Mouse (Mus musculus) neural tube, embryonic 14.5 days (tissue): Measurements from ENCODE around the gene Pfdn5. TPM values are rescaled to one million over a fixed set of nuclear protein-coding genes. Genes with fewer than 3 reads are reported as not detected.

ENCODE experiments used
- ATAC-seq: fragments of 200-750 bp; cut with Nextera tagmentation; 2 replicates; pipeline ENCODE4 v1.8.0; 2017; ENCODE audit warnings: low read depth, mild to moderate bottlenecking, moderate TSS enrichment, moderate library complexity
- H3K27ac ChIP-seq: fragments of 300-500 bp; sonication (generic); 2 replicates; pipeline ENCODE4 v1.5.1; 2014; ENCODE audit warnings: low read depth, mild to moderate bottlenecking, control low read depth, low read length, moderate library complexity, mixed read lengths
- H3K27me3 ChIP-seq: fragments of 300-500 bp; sonication (generic); 2 replicates; pipeline ENCODE4 v1.6.1; 2014; ENCODE audit warnings: low read length; ENCODE audit not compliant: control insufficient read depth, insufficient read depth
- H3K36me3 ChIP-seq: fragments of 300-500 bp; sonication (generic); 2 replicates; pipeline ENCODE4 v1.6.1; 2014; ENCODE audit warnings: low read length, mixed read lengths; ENCODE audit not compliant: control insufficient read depth, insufficient read depth
- H3K4me1 ChIP-seq: fragments of 300-500 bp; sonication (generic); 2 replicates; pipeline ENCODE4 v1.6.1; 2014; ENCODE audit warnings: low read length; ENCODE audit not compliant: control insufficient read depth, insufficient read depth
- H3K4me2 ChIP-seq: fragments of 300-500 bp; sonication (generic); 2 replicates; pipeline ENCODE4 v1.6.1; 2014; ENCODE audit warnings: mild to moderate bottlenecking, low read depth, low read length, control low read depth
- H3K4me3 ChIP-seq: fragments of 300-500 bp; sonication (generic); 2 replicates; pipeline ENCODE4 v1.5.1; 2014; ENCODE audit warnings: low read depth, low read length, control low read depth, mixed read lengths
- H3K9ac ChIP-seq: fragments of 300-500 bp; sonication (generic); replicated peaks from 2 replicates; pipeline ENCODE4 v1.6.1; 2014; ENCODE audit warnings: low read depth, mild to moderate bottlenecking, control low read depth, low read length, mixed read lengths
- H3K9me3 ChIP-seq: fragments of 300-500 bp; sonication (generic); 2 replicates; pipeline ENCODE4 v1.6.1; 2016; ENCODE audit warnings: low read length; ENCODE audit not compliant: control insufficient read depth
- WGBS: fragments of 180-500 bp; shearing (Covaris S2); extraction: QIAGEN DNeasy Blood & Tissue Kit; methylation state at CpG from one replicate; pipeline ENCODE4 v1.1.7; 2014; 5-methylcytosine and 5-hydroxymethylcytosine counted together
- polyA plus RNA-seq: library from polyadenylated mRNA; unstranded; fragments of >200 nt; fragmentation: Nextera tagmentation; extraction: Ambion mirVana; gene quantifications from 2 replicates; pipeline ENCODE4 v1.2.1, GENCODE M21; 2014

Gene Pfdn5
- polyA plus RNA-seq, 1 experiment from 2014 or later: 560 TPM

- H3K4me2 ChIP-seq: no peak overlapping the region
- WGBS: 83% methylated on average over 4 of the region's 4 CpGs
- H3K9ac ChIP-seq: no peak overlapping the region
- ATAC-seq: no peak
- no peaks in the 10 kb centered on the region for H3K27me3 ChIP-seq
- H3K9me3 ChIP-seq: no peaks in the 10 kb centered on the region
- no peak overlapping the region for H3K4me3 ChIP-seq
- H3K36me3 ChIP-seq: 0 out of 2 replicates have a peak, but pooled peaks cover 4% of the 10 kb centered on the region
- H3K27ac ChIP-seq: no peak overlapping the region
- peaks cover 12% of the 10 kb centered on the region for H3K4me1 ChIP-seq
Observed at GRCm38 (mm10) chr15:102346444-102346843, 20.5 kb downstream of the Pfdn5 start.

GRCm38 (mm10) chr15:102350138-102350941, 24.4 kb downstream of the Pfdn5 start, which contains the start of gene Aaas:
TSS of gene Aaas (minus strand) at chr15:102350771.
- H3K4me3 ChIP-seq: peak within 1 kb of the TSS; percentile 73
- ATAC-seq: peak; percentile 91
- H3K9me3 ChIP-seq: no peaks in the 10 kb centered on the region
- peaks cover 12% of the 10 kb centered on the region for H3K4me1 ChIP-seq
- peak within 1 kb of the TSS; percentile 71 for H3K9ac ChIP-seq
- WGBS: under 1% methylated on average over 56 of the region's 56 CpGs
- peak within 1 kb of the TSS; percentile 88 for H3K4me2 ChIP-seq
- 0 out of 2 replicates have a peak, but pooled peaks cover 3% of the 10 kb centered on the region for H3K36me3 ChIP-seq
- H3K27ac ChIP-seq: peak within 1 kb of the TSS; percentile 45
- H3K27me3 ChIP-seq: no peaks in the 10 kb centered on the region

GRCm38 (mm10) chr15:102350942-102351291, 25.0 kb downstream of the Pfdn5 start:
- Histone ChIP-seq H3K27ac (no peak overlapping the region), H3K27me3 (no peaks in the 10 kb centered on the region), H3K36me3 (no peaks in the 10 kb centered on the region), H3K9me3 (no peaks in the 10 kb centered on the region), H3K4me1 (peaks cover 13% of the 10 kb centered on the region), H3K4me2 (peak overlapping the region; percentile 88), H3K9ac (peak overlapping the region; percentile 25; the same call in 1 of the 2 replicates), H3K4me3 (peak overlapping the region; percentile 73)
- peak; percentile 10; the same call in 1 of the 2 replicates for ATAC-seq
- 12% methylated on average over 11 of the region's 11 CpGs for WGBS

GRCm38 (mm10) chr15:102352177-102352576, 26.3 kb downstream of the Pfdn5 start:
- H3K4me1 ChIP-seq: peaks cover 15% of the 10 kb centered on the region
- no peaks in the 10 kb centered on the region for H3K27me3 ChIP-seq
- ATAC-seq: no peak
- no peaks in the 10 kb centered on the region for H3K36me3 ChIP-seq
- no peak overlapping the region for H3K9ac ChIP-seq
- WGBS: 68% methylated on average over 2 of the region's 2 CpGs
- no peak overlapping the region for H3K4me3 ChIP-seq
- H3K27ac ChIP-seq: no peak overlapping the region
- H3K4me2 ChIP-seq: no peak overlapping the region
- H3K9me3 ChIP-seq: no peaks in the 10 kb centered on the region

GRCm38 (mm10) chr15:102353986-102354385, 28.1 kb downstream of the Pfdn5 start:
- 82% methylated on average over 2 of the region's 2 CpGs for WGBS
- Histone ChIP-seq H3K4me1 (peaks cover 24% of the 10 kb centered on the region), H3K4me3 (no peak overlapping the region), H3K27ac (no peak overlapping the region), H3K4me2 (no peak overlapping the region), H3K9ac (no peak overlapping the region), H3K27me3 (peaks cover 15% of the 10 kb centered on the region; the same call in 1 of the 2 replicates), H3K36me3 (no peaks in the 10 kb centered on the region), H3K9me3 (no peaks in the 10 kb centered on the region)
- ATAC-seq: no peak

GRCm38 (mm10) chr15:102355134-102355870, 29.4 kb downstream of the Pfdn5 start:
- Histone ChIP-seq H3K4me2 (peak overlapping the region; percentile 93), H3K36me3 (no peaks in the 10 kb centered on the region), H3K27ac (peak overlapping the region; percentile 46), H3K9me3 (no peaks in the 10 kb centered on the region), H3K4me3 (peak overlapping the region; percentile 46), H3K9ac (peak overlapping the region; percentile 57), H3K4me1 (peaks cover 17% of the 10 kb centered on the region), H3K27me3 (peaks cover 15% of the 10 kb centered on the region; the same call in 1 of the 2 replicates)
- under 1% methylated on average over 47 of the region's 49 CpGs for WGBS
- peak; percentile 38; the same call in 1 of the 2 replicates for ATAC-seq

- ATAC-seq: peak; percentile 38; the same call in 1 of the 2 replicates
- WGBS: 0% methylated on average over 38 of the region's 38 CpGs
- H3K9me3 ChIP-seq: no peaks in the 10 kb centered on the region
Observed at GRCm38 (mm10) chr15:102355871-102356441, 30.0 kb downstream of the Pfdn5 start.

GRCm38 (mm10) chr15:102356501-102357325, 30.8 kb downstream of the Pfdn5 start:
- H3K4me2 ChIP-seq: peak overlapping the region; percentile 93; the same call in 1 of the 2 replicates
- H3K9ac ChIP-seq: no peak overlapping the region
- H3K4me3 ChIP-seq: peak overlapping the region; percentile 46; the same call in 1 of the 2 replicates
- peaks cover 15% of the 10 kb centered on the region; the same call in 1 of the 2 replicates for H3K27me3 ChIP-seq
- H3K27ac ChIP-seq: no peak overlapping the region
- no peaks in the 10 kb centered on the region for H3K36me3 ChIP-seq
- no peaks in the 10 kb centered on the region for H3K9me3 ChIP-seq
- WGBS: 25% methylated on average over 16 of the region's 16 CpGs
- H3K4me1 ChIP-seq: peaks cover 13% of the 10 kb centered on the region; the same call in 1 of the 2 replicates
- no peak for ATAC-seq

More at GRCm38 (mm10) chr15:102355871-102356441, 30.0 kb downstream of the Pfdn5 start:
- H3K9ac ChIP-seq: peak overlapping the region; percentile 57
- H3K27ac ChIP-seq: peak overlapping the region; percentile 46; the same call in 1 of the 2 replicates
- peaks cover 15% of the 10 kb centered on the region; the same call in 1 of the 2 replicates for H3K27me3 ChIP-seq
- peak overlapping the region; percentile 93 for H3K4me2 ChIP-seq
- peak overlapping the region; percentile 46 for H3K4me3 ChIP-seq
- H3K4me1 ChIP-seq: peaks cover 15% of the 10 kb centered on the region
- H3K36me3 ChIP-seq: no peaks in the 10 kb centered on the region
